Mouse (Mus musculus): ENCODE measurements around the gene Rcan2.

The Rcan2 gene

GRCm38 (mm10) chr17:43801077-43801476 is at the start of gene Rcan2:
Rcan2 (plus strand) TSS chr17:43801351.
- no peak for DNase-seq (ENCODE audit: extremely low read depth, low read depth)

- DNase-seq (ENCODE audit: extremely low read depth, low read depth): no peak
Measured at GRCm38 (mm10) chr17:43752811-43753210, 48.3 kb upstream of the Rcan2 start.

GRCm38 (mm10) chr17:43754687-43755086 is 46.5 kb upstream of the Rcan2 start:
- DNase-seq (ENCODE audit: extremely low read depth, low read depth): no peak

- DNase-seq (ENCODE audit: extremely low read depth, low read depth): no peak
Measured at GRCm38 (mm10) chr17:43758607-43759259, 42.4 kb upstream of the Rcan2 start.

- DNase-seq (ENCODE audit: extremely low read depth, low read depth): no peak
Measured at GRCm38 (mm10) chr17:43784531-43784930, 16.6 kb upstream of the Rcan2 start.

- DNase-seq (ENCODE audit: extremely low read depth, low read depth): no peak
Measured at GRCm38 (mm10) chr17:43788222-43788621, 12.9 kb upstream of the Rcan2 start.

- DNase-seq (ENCODE audit: extremely low read depth, low read depth): no peak
Measured at GRCm38 (mm10) chr17:43789376-43789775, 11.8 kb upstream of the Rcan2 start.

- no peak for DNase-seq (ENCODE audit: extremely low read depth, low read depth)
Measured at GRCm38 (mm10) chr17:43791751-43792150, 9.4 kb upstream of the Rcan2 start.

- DNase-seq (ENCODE audit: extremely low read depth, low read depth): no peak
Measured at GRCm38 (mm10) chr17:43794731-43795280, 6.3 kb upstream of the Rcan2 start.

GRCm38 (mm10) chr17:43801595-43802373 is 633 bp downstream of the Rcan2 start:
- no peak for DNase-seq (ENCODE audit: extremely low read depth, low read depth)

- DNase-seq (ENCODE audit: extremely low read depth, low read depth): no peak
Measured at GRCm38 (mm10) chr17:43802414-43802813, 1.3 kb downstream of the Rcan2 start.

- no peak for DNase-seq (ENCODE audit: extremely low read depth, low read depth)
Measured at GRCm38 (mm10) chr17:43803111-43803510, 2.0 kb downstream of the Rcan2 start.

- DNase-seq (ENCODE audit: extremely low read depth, low read depth): no peak
Measured at GRCm38 (mm10) chr17:43803764-43804163, 2.6 kb downstream of the Rcan2 start.

- no peak for DNase-seq (ENCODE audit: extremely low read depth, low read depth)
Measured at GRCm38 (mm10) chr17:43806841-43807240, 5.7 kb downstream of the Rcan2 start.

- no peak for DNase-seq (ENCODE audit: extremely low read depth, low read depth)
Measured at GRCm38 (mm10) chr17:43811453-43811852, 10.3 kb downstream of the Rcan2 start.

- DNase-seq (ENCODE audit: extremely low read depth, low read depth): no peak
Measured at GRCm38 (mm10) chr17:43815376-43815775, 14.2 kb downstream of the Rcan2 start.

GRCm38 (mm10) chr17:43816480-43816879 is 15.3 kb downstream of the Rcan2 start:
- no peak for DNase-seq (ENCODE audit: extremely low read depth, low read depth)

- no peak for DNase-seq (ENCODE audit: extremely low read depth, low read depth)
Measured at GRCm38 (mm10) chr17:43817171-43817570, 16.0 kb downstream of the Rcan2 start.

GRCm38 (mm10) chr17:43818390-43818789 is 17.2 kb downstream of the Rcan2 start:
- DNase-seq (ENCODE audit: extremely low read depth, low read depth): no peak

- no peak for DNase-seq (ENCODE audit: extremely low read depth, low read depth)
Measured at GRCm38 (mm10) chr17:43820904-43821303, 19.8 kb downstream of the Rcan2 start.

- DNase-seq (ENCODE audit: extremely low read depth, low read depth): no peak
Measured at GRCm38 (mm10) chr17:43822207-43822606, 21.1 kb downstream of the Rcan2 start.

GRCm38 (mm10) chr17:43822630-43823029 is 21.5 kb downstream of the Rcan2 start:
- DNase-seq (ENCODE audit: extremely low read depth, low read depth): no peak

Measured in MEL-GATA-1-ER (cell line).